Mouse (Mus musculus): Measurements from ENCODE around the gene Ryr3. TPM values are rescaled to one million over a fixed set of nuclear protein-coding genes. Genes with fewer than 3 reads are reported as not detected.
A peak's percentile ranks its signal among the peaks of the same experiment; 100 is the strongest.

The Ryr3 gene
- polyA plus RNA-seq (2014; fragmentation: Nextera tagmentation; extraction: Ambion mirVana) = 2.2 and 4.7 TPM in 2 replicates

- Histone ChIP-seq H3K27ac (replicated peaks; ENCODE audit: low read depth, low read length) (no peak within 1 kb of the TSS), H3K9me3 (ENCODE audit: control insufficient read depth, low read length) (0 out of 2 replicates have a peak, but pooled peaks cover 5% of the 10 kb centered on the region), H3K36me3 (ENCODE audit: control insufficient read depth, insufficient read depth, low read length) (no peaks in the 10 kb centered on the region), H3K4me2 (ENCODE audit: low read depth, low read length) (peak within 1 kb of the TSS; percentile 89), H3K4me3 (ENCODE audit: low read depth, low read length) (peak within 1 kb of the TSS; percentile 54), H3K9ac (ENCODE audit: low read depth, low read length) (peak within 1 kb of the TSS; percentile 60), H3K27me3 (replicated peaks; ENCODE audit: control insufficient read depth, insufficient read depth, low read length) (peaks cover 34% of the 10 kb centered on the region), H3K4me1 (ENCODE audit: control insufficient read depth, insufficient read depth, low read length) (no peaks in the 10 kb centered on the region)
- under 1% methylated on average over 17 of the region's 72 CpGs for WGBS
- DNase-seq (ENCODE audit: low spot score) = peak; percentile 76
- peak; percentile 95 for ATAC-seq (ENCODE audit: low read depth)
These were observed at the start of gene Ryr3 for GRCm38 (mm10) chr2:113216746-113217461. Gene Ryr3, minus strand, starts transcription at chr2:113217096.

DNA sequence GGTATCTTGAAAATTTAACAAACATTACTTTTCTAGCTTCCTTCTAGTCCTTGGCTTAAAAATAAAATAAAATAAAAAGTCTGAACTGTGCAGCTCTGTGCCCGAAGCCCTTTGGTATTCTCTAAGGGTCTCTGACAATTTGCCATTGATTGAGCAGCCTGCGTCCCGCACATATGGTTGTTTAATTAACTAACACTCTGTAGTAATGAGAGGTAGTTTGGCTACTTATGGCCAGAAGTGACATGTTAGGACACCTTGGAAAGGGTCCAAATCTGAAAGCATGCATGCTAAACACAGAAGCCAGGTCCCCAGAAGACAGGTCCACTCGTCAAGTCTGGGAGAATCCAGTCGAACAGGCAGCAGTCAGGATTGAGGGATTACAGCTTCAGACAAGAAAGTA is 22.0 kb upstream of the Ryr3 start:
- DNase-seq (ENCODE audit: low spot score) (no peak), ATAC-seq (ENCODE audit: low read depth) (no peak)
- Histone ChIP-seq H3K9me3 (ENCODE audit: control insufficient read depth, low read length) (no peaks in the 10 kb centered on the region), H3K4me2 (ENCODE audit: low read depth, low read length) (no peak overlapping the region), H3K4me3 (ENCODE audit: low read depth, low read length) (no peak overlapping the region), H3K9ac (ENCODE audit: low read depth, low read length) (no peak overlapping the region), H3K4me1 (ENCODE audit: control insufficient read depth, insufficient read depth, low read length) (no peaks in the 10 kb centered on the region), H3K27me3 (replicated peaks; ENCODE audit: control insufficient read depth, insufficient read depth, low read length) (no peaks in the 10 kb centered on the region), H3K27ac (replicated peaks; ENCODE audit: low read depth, low read length) (no peak overlapping the region), H3K36me3 (ENCODE audit: control insufficient read depth, insufficient read depth, low read length) (no peaks in the 10 kb centered on the region)
- WGBS = 59% methylated on average over 5 of the region's 5 CpGs

DNA sequence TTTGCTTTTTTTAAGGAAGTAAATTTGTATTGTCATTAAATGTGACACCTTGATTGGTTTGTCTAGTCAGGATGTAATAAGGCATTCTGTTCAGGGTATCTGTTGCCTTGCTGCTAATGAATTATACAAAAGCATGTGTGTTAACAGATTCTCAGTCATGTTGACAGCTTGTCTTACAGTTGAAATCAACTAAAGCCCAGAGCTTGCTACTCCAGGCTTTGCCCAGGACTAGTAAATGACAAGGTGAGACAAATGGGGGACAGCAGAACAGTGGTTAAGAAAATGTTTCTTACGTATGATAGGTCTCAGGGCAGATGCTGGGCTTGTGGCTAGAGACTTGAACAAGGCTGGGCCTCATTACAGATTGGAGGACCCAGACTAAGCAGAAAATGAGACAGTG is 20.1 kb upstream of the Ryr3 start:
- no peak overlapping the region for H3K9ac ChIP-seq (ENCODE audit: low read depth, low read length)
- DNase-seq (ENCODE audit: low spot score) (no peak), ATAC-seq (ENCODE audit: low read depth) (no peak)
- H3K4me2 ChIP-seq (ENCODE audit: low read depth, low read length) = no peak overlapping the region
- no peaks in the 10 kb centered on the region for H3K27me3 ChIP-seq (replicated peaks; ENCODE audit: control insufficient read depth, insufficient read depth, low read length)
- H3K27ac ChIP-seq (replicated peaks; ENCODE audit: low read depth, low read length) = no peak overlapping the region
- WGBS = 61% methylated on average over 1 of the region's 1 CpGs
- H3K4me3 ChIP-seq (ENCODE audit: low read depth, low read length) = no peak overlapping the region
- H3K4me1 ChIP-seq (ENCODE audit: control insufficient read depth, insufficient read depth, low read length) = no peaks in the 10 kb centered on the region
- no peaks in the 10 kb centered on the region for H3K36me3 ChIP-seq (ENCODE audit: control insufficient read depth, insufficient read depth, low read length)
- H3K9me3 ChIP-seq (ENCODE audit: control insufficient read depth, low read length) = no peaks in the 10 kb centered on the region

GRCm38 (mm10) chr2:113234559-113234958 is 17.7 kb upstream of the Ryr3 start:
- DNase-seq (ENCODE audit: low spot score) (peak; percentile 86), ATAC-seq (ENCODE audit: low read depth) (no peak)
- Histone ChIP-seq H3K36me3 (ENCODE audit: control insufficient read depth, insufficient read depth, low read length) (no peaks in the 10 kb centered on the region), H3K4me3 (ENCODE audit: low read depth, low read length) (no peak overlapping the region), H3K9me3 (ENCODE audit: control insufficient read depth, low read length) (no peaks in the 10 kb centered on the region), H3K27me3 (replicated peaks; ENCODE audit: control insufficient read depth, insufficient read depth, low read length) (no peaks in the 10 kb centered on the region), H3K27ac (replicated peaks; ENCODE audit: low read depth, low read length) (no peak overlapping the region), H3K9ac (ENCODE audit: low read depth, low read length) (no peak overlapping the region), H3K4me1 (ENCODE audit: control insufficient read depth, insufficient read depth, low read length) (no peaks in the 10 kb centered on the region), H3K4me2 (ENCODE audit: low read depth, low read length) (no peak overlapping the region)
- WGBS = 18% methylated on average over 3 of the region's 3 CpGs

- no peak for ATAC-seq (ENCODE audit: low read depth)
- no peak overlapping the region for H3K27ac ChIP-seq (replicated peaks; ENCODE audit: low read depth, low read length)
- WGBS = 48% methylated on average over 3 of the region's 3 CpGs
These were observed 16.5 kb upstream of the Ryr3 start for GRCm38 (mm10) chr2:113233356-113233755.

GRCm38 (mm10) chr2:113216105-113216745 is 671 bp downstream of the Ryr3 start:
- Histone ChIP-seq H3K4me1 (ENCODE audit: control insufficient read depth, insufficient read depth, low read length) (no peaks in the 10 kb centered on the region), H3K9me3 (ENCODE audit: control insufficient read depth, low read length) (0 out of 2 replicates have a peak, but pooled peaks cover 5% of the 10 kb centered on the region), H3K27me3 (replicated peaks; ENCODE audit: control insufficient read depth, insufficient read depth, low read length) (peaks cover 34% of the 10 kb centered on the region), H3K27ac (replicated peaks; ENCODE audit: low read depth, low read length) (no peak overlapping the region), H3K36me3 (ENCODE audit: control insufficient read depth, insufficient read depth, low read length) (no peaks in the 10 kb centered on the region), H3K4me2 (ENCODE audit: low read depth, low read length) (peak overlapping the region; percentile 89), H3K4me3 (ENCODE audit: low read depth, low read length) (peak overlapping the region; percentile 54), H3K9ac (ENCODE audit: low read depth, low read length) (peak overlapping the region; percentile 60)
- DNase-seq (ENCODE audit: low spot score) = no peak
- 5% methylated on average over 23 of the region's 23 CpGs for WGBS
- ATAC-seq (ENCODE audit: low read depth) = no peak

More at GRCm38 (mm10) chr2:113233356-113233755, 16.5 kb upstream of the Ryr3 start:
- Histone ChIP-seq H3K36me3 (ENCODE audit: control insufficient read depth, insufficient read depth, low read length) (no peaks in the 10 kb centered on the region), H3K9ac (ENCODE audit: low read depth, low read length) (no peak overlapping the region), H3K4me1 (ENCODE audit: control insufficient read depth, insufficient read depth, low read length) (no peaks in the 10 kb centered on the region), H3K4me3 (ENCODE audit: low read depth, low read length) (no peak overlapping the region), H3K27me3 (replicated peaks; ENCODE audit: control insufficient read depth, insufficient read depth, low read length) (no peaks in the 10 kb centered on the region), H3K4me2 (ENCODE audit: low read depth, low read length) (no peak overlapping the region), H3K9me3 (ENCODE audit: control insufficient read depth, low read length) (no peaks in the 10 kb centered on the region)
- DNase-seq (ENCODE audit: low spot score) = no peak

DNA sequence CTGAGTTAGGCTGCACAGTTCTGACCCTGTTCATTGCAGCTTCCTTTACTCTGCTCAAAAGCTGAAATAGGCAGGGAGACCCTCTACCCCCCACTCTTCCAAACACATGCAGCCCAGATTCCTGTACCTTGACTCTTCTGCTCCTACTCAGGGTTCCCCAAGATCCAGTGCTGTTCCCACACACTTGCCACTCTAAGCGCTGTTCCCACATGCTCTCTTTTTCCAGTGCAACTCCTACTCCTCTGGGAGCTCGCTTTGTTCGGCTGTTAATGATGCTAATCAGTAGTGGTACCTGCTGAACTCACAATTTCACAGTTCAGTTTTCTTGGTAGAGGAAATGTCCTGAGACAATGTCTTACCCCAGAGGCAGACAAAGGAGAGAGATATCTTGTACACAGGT is 6.9 kb downstream of the Ryr3 start:
- Histone ChIP-seq H3K4me1 (ENCODE audit: control insufficient read depth, insufficient read depth, low read length) (no peaks in the 10 kb centered on the region), H3K27me3 (replicated peaks; ENCODE audit: control insufficient read depth, insufficient read depth, low read length) (peaks cover 12% of the 10 kb centered on the region), H3K4me2 (ENCODE audit: low read depth, low read length) (no peak overlapping the region), H3K27ac (replicated peaks; ENCODE audit: low read depth, low read length) (no peak overlapping the region), H3K9me3 (ENCODE audit: control insufficient read depth, low read length) (no peaks in the 10 kb centered on the region), H3K4me3 (ENCODE audit: low read depth, low read length) (no peak overlapping the region), H3K36me3 (ENCODE audit: control insufficient read depth, insufficient read depth, low read length) (no peaks in the 10 kb centered on the region), H3K9ac (ENCODE audit: low read depth, low read length) (no peak overlapping the region)
- WGBS = 83% methylated on average over 3 of the region's 3 CpGs
- ATAC-seq (ENCODE audit: low read depth) (no peak), DNase-seq (ENCODE audit: low spot score) (no peak)

DNA sequence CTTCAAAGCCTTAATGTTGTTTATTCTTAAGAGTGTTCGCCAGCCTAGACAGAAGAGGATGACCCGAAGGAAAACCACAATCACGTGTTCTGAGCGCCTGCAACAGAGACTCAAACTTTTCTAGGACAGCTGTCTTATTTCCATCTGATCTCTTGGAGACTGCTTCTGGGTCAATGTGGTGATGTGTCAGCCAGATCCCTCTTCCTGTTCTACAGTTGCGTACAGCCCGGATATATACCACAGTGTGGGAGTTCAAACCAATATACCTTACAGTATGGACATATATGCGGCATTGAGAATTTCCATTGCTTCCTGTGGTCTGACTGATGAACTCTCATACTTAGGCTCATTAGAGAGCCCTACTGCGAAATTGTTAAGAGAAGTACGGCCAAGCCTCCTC is 7.6 kb downstream of the Ryr3 start:
- Histone ChIP-seq H3K27ac (replicated peaks; ENCODE audit: low read depth, low read length) (no peak overlapping the region), H3K27me3 (replicated peaks; ENCODE audit: control insufficient read depth, insufficient read depth, low read length) (peaks cover 5% of the 10 kb centered on the region; the same call in 1 of the 2 replicates), H3K36me3 (ENCODE audit: control insufficient read depth, insufficient read depth, low read length) (no peaks in the 10 kb centered on the region), H3K4me1 (ENCODE audit: control insufficient read depth, insufficient read depth, low read length) (no peaks in the 10 kb centered on the region), H3K9ac (ENCODE audit: low read depth, low read length) (no peak overlapping the region), H3K4me3 (ENCODE audit: low read depth, low read length) (no peak overlapping the region), H3K9me3 (ENCODE audit: control insufficient read depth, low read length) (no peaks in the 10 kb centered on the region), H3K4me2 (ENCODE audit: low read depth, low read length) (no peak overlapping the region)
- 88% methylated on average over 9 of the region's 9 CpGs for WGBS
- ATAC-seq (ENCODE audit: low read depth) = no peak
- no peak for DNase-seq (ENCODE audit: low spot score)

Data from embryonic facial prominence, embryonic 14.5 days (tissue).